14 mouse cellular contexts compared by ENCODE assay signal in the genomic region with DNA sequence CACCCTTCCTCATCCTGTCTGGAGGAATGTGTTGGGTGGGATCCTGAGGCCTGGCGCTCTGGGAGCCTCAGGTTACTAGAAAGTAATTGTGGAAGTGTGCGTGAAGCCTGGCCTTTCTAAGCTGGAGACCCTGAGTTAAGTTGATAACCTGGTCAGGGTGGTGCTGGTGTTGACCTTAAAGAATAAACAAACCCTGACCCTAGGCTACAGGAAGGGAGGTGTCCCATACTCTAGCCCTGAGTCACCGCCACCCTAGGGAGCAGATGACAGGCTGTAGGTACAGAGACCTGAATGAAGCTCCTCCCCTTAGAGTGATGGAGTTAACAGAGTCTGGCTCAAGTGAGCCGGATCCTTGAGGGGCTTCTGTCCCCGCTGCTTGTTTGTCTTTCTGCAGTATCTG. TPM values are rescaled to one million over a fixed set of nuclear protein-coding genes. Genes with fewer than 3 reads are reported as not detected.
DNase-seq lines count a peak whose midpoint lies in the region; ATAC-seq and TF ChIP-seq lines count a peak whose summit lies in the region.
"Had no signal": no experiment of that assay in that cellular context is flagged by ENCODE, and none has a peak within 500 bp of the region (broad histone marks: within the 10 kb centered on the region; RNA-seq: fewer than 3 reads in every experiment).

No protein-coding gene starts in this region.

- no peak overlapping the region for H3K4me2 ChIP-seq in hindbrain, embryonic 16.5 days (ENCODE audit: low read length)
- H3K4me2 ChIP-seq in hindbrain, postnatal 0 days (ENCODE audit: low read depth, low read length), result no peak overlapping the region
- H3K4me2 ChIP-seq in midbrain, embryonic 15.5 days, result no peak overlapping the region
- peak overlapping the region; percentile 3; the same call in 1 of the 2 replicates for H3K4me2 ChIP-seq in intestine, embryonic 15.5 days (replicated peaks)
- peak overlapping the region; percentile 20; the same call in 1 of the 2 replicates for H3K4me2 ChIP-seq in stomach, postnatal 0 days (replicated peaks; ENCODE audit: low read depth)

- DNase-seq in hindbrain, postnatal 0 days (ENCODE audit: low spot score), result no peak
- no peak for DNase-seq in midbrain, embryonic 10.5 days (ENCODE audit: low spot score)
- DNase-seq in stomach, postnatal 0 days (ENCODE audit: low spot score), result peak; percentile 66
- no peak for DNase-seq in thymus, postnatal 0 days (ENCODE audit: low spot score)
- DNase-seq in frontal cortex, postnatal 25 days (ENCODE audit: low spot score in 2 of 2), result no peak
- DNase-seq: adrenal gland, postnatal 14 days; cerebellum, adult 9-11 months; layer of hippocampus, postnatal 36 days; thymus, postnatal 36 days had no signal

- peaks cover 71% of the 10 kb centered on the region for H3K4me1 ChIP-seq in hindbrain, embryonic 16.5 days (ENCODE audit: control insufficient read depth, insufficient read depth, low read depth, low read length)
- peaks cover 57% of the 10 kb centered on the region for H3K4me1 ChIP-seq in hindbrain, postnatal 0 days (ENCODE audit: insufficient read depth, low read length)
- peaks cover 83% of the 10 kb centered on the region for H3K4me1 ChIP-seq in midbrain, embryonic 10.5 days
- H3K4me1 ChIP-seq in midbrain, embryonic 15.5 days, result peaks cover 72% of the 10 kb centered on the region
- H3K4me1 ChIP-seq in intestine, embryonic 15.5 days (replicated peaks), result peaks cover 67% of the 10 kb centered on the region
- H3K4me1 ChIP-seq in stomach, postnatal 0 days (replicated peaks; ENCODE audit: control insufficient read depth, insufficient read depth), result peaks cover 38% of the 10 kb centered on the region

- H3K4me3 ChIP-seq in hindbrain, embryonic 16.5 days (ENCODE audit: low read length), result no peak overlapping the region
- H3K4me3 ChIP-seq in hindbrain, postnatal 0 days (ENCODE audit: low read length), result no peak overlapping the region
- no peak overlapping the region for H3K4me3 ChIP-seq in midbrain, embryonic 10.5 days
- H3K4me3 ChIP-seq in midbrain, embryonic 15.5 days, result no peak overlapping the region
- H3K4me3 ChIP-seq in intestine, embryonic 15.5 days (replicated peaks), result no peak overlapping the region
- no peak overlapping the region for H3K4me3 ChIP-seq in stomach, postnatal 0 days (ENCODE audit: low read depth, low read length)

- no peaks in the 10 kb centered on the region for H3K27me3 ChIP-seq in hindbrain, embryonic 16.5 days (replicated peaks; ENCODE audit: control insufficient read depth, insufficient read depth, low read length)
- H3K27me3 ChIP-seq in hindbrain, postnatal 0 days (ENCODE audit: insufficient read depth, low read length), result no peaks in the 10 kb centered on the region
- H3K27me3 ChIP-seq in midbrain, embryonic 10.5 days (ENCODE audit: low read depth, poor library complexity, severe bottlenecking), result no peaks in the 10 kb centered on the region
- H3K27me3 ChIP-seq in midbrain, embryonic 15.5 days (replicated peaks), result no peaks in the 10 kb centered on the region
- H3K27me3 ChIP-seq in intestine, embryonic 15.5 days (replicated peaks), result no peaks in the 10 kb centered on the region
- H3K27me3 ChIP-seq in stomach, postnatal 0 days (ENCODE audit: control insufficient read depth, insufficient read depth, low read length), result no peaks in the 10 kb centered on the region

- peak overlapping the region; percentile 23 for H3K27ac ChIP-seq in hindbrain, embryonic 16.5 days (ENCODE audit: low read depth, low read length)
- no peak overlapping the region for H3K27ac ChIP-seq in hindbrain, postnatal 0 days
- 0 out of 2 replicates have a peak overlapping the region, but pooled peaks have one; percentile 13 for H3K27ac ChIP-seq in midbrain, embryonic 10.5 days (replicated peaks)
- no peak overlapping the region for H3K27ac ChIP-seq in midbrain, embryonic 15.5 days
- peak overlapping the region; percentile 86; the same call in 1 of the 2 replicates for H3K27ac ChIP-seq in intestine, embryonic 15.5 days
- peak overlapping the region; percentile 81 for H3K27ac ChIP-seq in stomach, postnatal 0 days (replicated peaks)

- H3K9ac ChIP-seq in hindbrain, embryonic 16.5 days (ENCODE audit: low read depth, low read length), result no peak overlapping the region
- no peak overlapping the region for H3K9ac ChIP-seq in hindbrain, postnatal 0 days (replicated peaks; ENCODE audit: low read length)
- no peak overlapping the region for H3K9ac ChIP-seq in midbrain, embryonic 15.5 days
- no peak overlapping the region for H3K9ac ChIP-seq in intestine, embryonic 15.5 days
- H3K9ac ChIP-seq in stomach, postnatal 0 days (ENCODE audit: low read length), result no peak overlapping the region

- 80% methylated on average over 5 of the region's 5 CpGs for WGBS in hindbrain, embryonic 16.5 days
- WGBS in hindbrain, postnatal 0 days, result 74% methylated on average over 5 of the region's 5 CpGs
- 80% methylated on average over 5 of the region's 5 CpGs for WGBS in midbrain, embryonic 10.5 days
- WGBS in midbrain, embryonic 15.5 days, result 85% methylated on average over 5 of the region's 5 CpGs
- WGBS in intestine, embryonic 15.5 days, result 51% methylated on average over 5 of the region's 5 CpGs
- WGBS in stomach, postnatal 0 days, result 53% methylated on average over 5 of the region's 5 CpGs

- H3K9me3 ChIP-seq in hindbrain, embryonic 16.5 days (ENCODE audit: control insufficient read depth, low read length), result no peaks in the 10 kb centered on the region
- no peaks in the 10 kb centered on the region for H3K9me3 ChIP-seq in hindbrain, postnatal 0 days (ENCODE audit: low read length)
- H3K9me3 ChIP-seq in midbrain, embryonic 10.5 days (replicated peaks), result no peaks in the 10 kb centered on the region
- H3K9me3 ChIP-seq in midbrain, embryonic 15.5 days, result no peaks in the 10 kb centered on the region
- H3K9me3 ChIP-seq in intestine, embryonic 15.5 days, result no peaks in the 10 kb centered on the region
- H3K9me3 ChIP-seq in stomach, postnatal 0 days (ENCODE audit: control insufficient read depth, low read length), result no peaks in the 10 kb centered on the region

- no peak for ATAC-seq in hindbrain, embryonic 16.5 days
- no peak for ATAC-seq in hindbrain, postnatal 0 days
- ATAC-seq in midbrain, embryonic 15.5 days (replicated peaks), result no peak
- no peak for ATAC-seq in intestine, embryonic 15.5 days
- ATAC-seq in stomach, postnatal 0 days (ENCODE audit: low FRiP score, low TSS enrichment), result peak; percentile 38; the same call in 1 of the 2 replicates
- ATAC-seq: midbrain, embryonic 16.5 days had no signal

- TF ChIP-seq CTCF in hindbrain, postnatal 0 days (IDR thresholded peaks at IDR 0.05; ENCODE audit: low read depth), result no peak
- no peak for TF ChIP-seq CTCF in stomach, postnatal 0 days (IDR thresholded peaks at IDR 0.05; ENCODE audit: low read depth)

- H3K36me3 ChIP-seq in hindbrain, embryonic 16.5 days (ENCODE audit: control insufficient read depth, insufficient read depth, low read length), result peaks cover 8% of the 10 kb centered on the region
- H3K36me3 ChIP-seq in hindbrain, postnatal 0 days (ENCODE audit: insufficient read depth, low read length), result peaks cover 6% of the 10 kb centered on the region; the same call in 1 of the 2 replicates
- H3K36me3 ChIP-seq in midbrain, embryonic 10.5 days, result peaks cover 25% of the 10 kb centered on the region
- peaks cover 6% of the 10 kb centered on the region for H3K36me3 ChIP-seq in midbrain, embryonic 15.5 days (replicated peaks)
- H3K36me3 ChIP-seq in intestine, embryonic 15.5 days, result peaks cover 6% of the 10 kb centered on the region; the same call in 1 of the 2 replicates
- H3K36me3 ChIP-seq in stomach, postnatal 0 days (ENCODE audit: control insufficient read depth, insufficient read depth, low read length), result peaks cover 4% of the 10 kb centered on the region; the same call in 1 of the 2 replicates

- no peak for TF ChIP-seq EP300 in stomach, postnatal 0 days (optimal IDR thresholded peaks at IDR 0.05)

RNA-seq across cellular contexts. Expression of a gene that starts 5.0 kb away (rescaled TPM):
- polyA plus RNA-seq in hindbrain, embryonic 16.5 days (2015; fragmentation: Nextera tagmentation; extraction: Ambion mirVana), result 176 and 191 TPM in 2 replicates
- 177 and 187 TPM in 2 replicates for total RNA-seq in hindbrain, postnatal 0 days (2014; rRNA removed)
- polyA plus RNA-seq in hindbrain, postnatal 0 days (2015; fragmentation: Nextera tagmentation; extraction: Ambion mirVana), result 121 and 137 TPM in 2 replicates
- 75.1 and 88.8 TPM in 2 replicates for polyA plus RNA-seq in midbrain, embryonic 10.5 days (2016; fragmentation: Nextera tagmentation; extraction: Ambion mirVana)
- 198 and 199 TPM in 2 replicates for polyA plus RNA-seq in midbrain, embryonic 15.5 days (2015; fragmentation: Nextera tagmentation; extraction: Ambion mirVana)
- 123 and 126 TPM in 2 replicates for polyA plus RNA-seq in intestine, embryonic 15.5 days (2015; fragmentation: Nextera tagmentation; extraction: Ambion mirVana)
- polyA plus RNA-seq in stomach, postnatal 0 days (2015; fragmentation: Nextera tagmentation; extraction: Ambion mirVana), result 84.0 and 90.1 TPM in 2 replicates
- 98.7 and 108 TPM in 2 replicates for polyA plus RNA-seq in thymus, postnatal 0 days (2015; fragmentation: Nextera tagmentation; extraction: Ambion mirVana)

RNA-seq across cellular contexts. Expression of a gene that starts 21.6 kb away (rescaled TPM):
- polyA plus RNA-seq in hindbrain, embryonic 16.5 days (2015; fragmentation: Nextera tagmentation; extraction: Ambion mirVana), result 252 and 268 TPM in 2 replicates
- total RNA-seq in hindbrain, postnatal 0 days (2014; rRNA removed), result 124 and 141 TPM in 2 replicates
- polyA plus RNA-seq in hindbrain, postnatal 0 days (2015; fragmentation: Nextera tagmentation; extraction: Ambion mirVana), result 351 and 362 TPM in 2 replicates
- polyA plus RNA-seq in midbrain, embryonic 10.5 days (2016; fragmentation: Nextera tagmentation; extraction: Ambion mirVana), result 378 and 451 TPM in 2 replicates
- 259 and 277 TPM in 2 replicates for polyA plus RNA-seq in midbrain, embryonic 15.5 days (2015; fragmentation: Nextera tagmentation; extraction: Ambion mirVana)
- polyA plus RNA-seq in intestine, embryonic 15.5 days (2015; fragmentation: Nextera tagmentation; extraction: Ambion mirVana), result 530 and 606 TPM in 2 replicates
- 585 and 586 TPM in 2 replicates for polyA plus RNA-seq in stomach, postnatal 0 days (2015; fragmentation: Nextera tagmentation; extraction: Ambion mirVana)
- polyA plus RNA-seq in thymus, postnatal 0 days (2015; fragmentation: Nextera tagmentation; extraction: Ambion mirVana), result 766 and 768 TPM in 2 replicates

RNA-seq across cellular contexts. Expression of a gene that starts 28.1 kb away (rescaled TPM):
- polyA plus RNA-seq in hindbrain, embryonic 16.5 days (2015; fragmentation: Nextera tagmentation; extraction: Ambion mirVana), result 0.44 and 0.91 TPM in 2 replicates
- total RNA-seq in hindbrain, postnatal 0 days (2014; rRNA removed), result not detected in 2 replicates
- not detected in 2 replicates for polyA plus RNA-seq in hindbrain, postnatal 0 days (2015; fragmentation: Nextera tagmentation; extraction: Ambion mirVana)
- polyA plus RNA-seq in midbrain, embryonic 10.5 days (2016; fragmentation: Nextera tagmentation; extraction: Ambion mirVana), result 0.20 and 0.46 TPM in 2 replicates
- 0.50 and 1.1 TPM in 2 replicates for polyA plus RNA-seq in midbrain, embryonic 15.5 days (2015; fragmentation: Nextera tagmentation; extraction: Ambion mirVana)
- 0.24 TPM in 1 of 2 replicates, not detected in the other for polyA plus RNA-seq in intestine, embryonic 15.5 days (2015; fragmentation: Nextera tagmentation; extraction: Ambion mirVana)
- polyA plus RNA-seq in stomach, postnatal 0 days (2015; fragmentation: Nextera tagmentation; extraction: Ambion mirVana), result not detected in 2 replicates
- 0.44 TPM in 1 of 2 replicates, not detected in the other for polyA plus RNA-seq in thymus, postnatal 0 days (2015; fragmentation: Nextera tagmentation; extraction: Ambion mirVana)
- total RNA-seq: adrenal gland, postnatal 14 days; heart, adult 18-20 months had no signal

RNA-seq across cellular contexts. Expression of a gene that starts 36.7 kb away (rescaled TPM):
- polyA plus RNA-seq in hindbrain, embryonic 16.5 days (2015; fragmentation: Nextera tagmentation; extraction: Ambion mirVana), result 38.2 and 40.7 TPM in 2 replicates
- 29.4 and 30.0 TPM in 2 replicates for total RNA-seq in hindbrain, postnatal 0 days (2014; rRNA removed)
- 31.6 and 32.3 TPM in 2 replicates for polyA plus RNA-seq in hindbrain, postnatal 0 days (2015; fragmentation: Nextera tagmentation; extraction: Ambion mirVana)
- polyA plus RNA-seq in midbrain, embryonic 10.5 days (2016; fragmentation: Nextera tagmentation; extraction: Ambion mirVana), result 12.6 and 14.3 TPM in 2 replicates
- polyA plus RNA-seq in midbrain, embryonic 15.5 days (2015; fragmentation: Nextera tagmentation; extraction: Ambion mirVana), result 33.3 and 33.8 TPM in 2 replicates
- polyA plus RNA-seq in intestine, embryonic 15.5 days (2015; fragmentation: Nextera tagmentation; extraction: Ambion mirVana), result 5.2 and 5.3 TPM in 2 replicates
- 1.1 and 1.9 TPM in 2 replicates for polyA plus RNA-seq in stomach, postnatal 0 days (2015; fragmentation: Nextera tagmentation; extraction: Ambion mirVana)
- 4.5 and 5.0 TPM in 2 replicates for polyA plus RNA-seq in thymus, postnatal 0 days (2015; fragmentation: Nextera tagmentation; extraction: Ambion mirVana)

RNA-seq across cellular contexts. Expression of a gene that starts 37.5 kb away (rescaled TPM):
- 14.1 and 16.2 TPM in 2 replicates for polyA plus RNA-seq in hindbrain, embryonic 16.5 days (2015; fragmentation: Nextera tagmentation; extraction: Ambion mirVana)
- 13.3 and 14.2 TPM in 2 replicates for total RNA-seq in hindbrain, postnatal 0 days (2014; rRNA removed)
- polyA plus RNA-seq in hindbrain, postnatal 0 days (2015; fragmentation: Nextera tagmentation; extraction: Ambion mirVana), result 11.9 and 12.9 TPM in 2 replicates
- 20.5 and 21.8 TPM in 2 replicates for polyA plus RNA-seq in midbrain, embryonic 10.5 days (2016; fragmentation: Nextera tagmentation; extraction: Ambion mirVana)
- polyA plus RNA-seq in midbrain, embryonic 15.5 days (2015; fragmentation: Nextera tagmentation; extraction: Ambion mirVana), result 16.2 and 17.6 TPM in 2 replicates
- polyA plus RNA-seq in intestine, embryonic 15.5 days (2015; fragmentation: Nextera tagmentation; extraction: Ambion mirVana), result 13.3 and 13.4 TPM in 2 replicates
- polyA plus RNA-seq in stomach, postnatal 0 days (2015; fragmentation: Nextera tagmentation; extraction: Ambion mirVana), result 9.0 TPM in 2 replicates
- polyA plus RNA-seq in thymus, postnatal 0 days (2015; fragmentation: Nextera tagmentation; extraction: Ambion mirVana), result 17.7 and 18.5 TPM in 2 replicates

Comparison
In these comparisons a context has a peak if more than half of its experiments do, and no peak if none do; other contexts are left out.
1. H3K27ac ChIP-seq: peak in hindbrain, embryonic 16.5 days (single experiment), midbrain, embryonic 10.5 days (single experiment), intestine, embryonic 15.5 days (single experiment) and stomach, postnatal 0 days (single experiment); none in hindbrain, postnatal 0 days (single experiment) and midbrain, embryonic 15.5 days (single experiment).
2. H3K4me2 ChIP-seq: peak in intestine, embryonic 15.5 days (single experiment) and stomach, postnatal 0 days (single experiment); none in hindbrain, embryonic 16.5 days (single experiment), hindbrain, postnatal 0 days (single experiment) and midbrain, embryonic 15.5 days (single experiment).